Mouse (Mus musculus): Measurements from ENCODE around the gene Uck2. TPM values are rescaled to one million over a fixed set of nuclear protein-coding genes. Genes with fewer than 3 reads are reported as not detected.
A peak's percentile ranks its signal among the peaks of the same experiment; 100 is the strongest.

The Uck2 gene
- total RNA-seq, 2 experiments from 2014 or later: 66.6 to 71.5 TPM

- DNase-seq (ENCODE audit: low spot score in 2 of 2): peak; percentile 35 to 40
Measured at GRCm38 (mm10) chr1:167284258-167284836, 773 bp downstream of the Uck2 start.

DNA sequence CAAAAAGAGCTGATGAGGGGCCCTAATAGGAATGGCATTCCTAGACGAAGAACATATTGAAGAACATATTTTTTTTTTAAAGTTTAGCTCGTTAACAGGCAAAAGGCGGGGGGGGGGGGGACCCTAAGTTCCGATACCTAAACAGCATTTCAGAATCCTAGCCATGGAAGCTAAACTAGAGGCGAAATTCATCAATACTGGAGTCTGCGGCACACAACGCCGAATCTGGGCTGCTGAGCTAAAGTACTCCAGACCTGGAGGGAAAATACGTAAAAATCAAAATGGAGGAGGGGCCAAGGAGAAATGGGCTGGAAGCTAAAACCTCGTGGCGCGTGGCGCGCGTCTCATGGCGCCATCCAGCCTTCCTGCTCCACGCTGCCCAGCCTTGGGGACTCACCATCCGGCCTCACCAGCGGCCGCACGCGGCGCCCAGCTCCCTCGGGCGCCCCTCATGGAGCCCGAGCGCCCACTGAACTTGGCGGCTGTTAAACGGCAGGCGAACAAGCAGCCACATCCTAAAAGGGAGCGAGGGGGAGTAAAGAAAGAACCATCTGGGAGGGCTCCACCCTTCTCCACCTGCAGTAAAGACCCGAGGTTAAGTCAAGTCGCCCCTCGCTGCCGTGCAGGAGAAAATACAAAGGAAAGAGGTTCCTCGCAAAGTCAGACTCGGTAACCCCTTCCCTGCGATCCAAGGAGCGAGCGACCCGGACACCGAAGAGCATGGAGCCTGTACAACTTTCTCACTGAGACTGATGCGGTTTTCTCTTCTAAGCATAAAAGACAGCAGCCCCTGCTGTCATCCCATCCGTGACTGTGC, 1.5 kb downstream of the Uck2 start:
- peak in 1 of 2 experiments; percentile 20 for DNase-seq (ENCODE audit: low spot score in 2 of 2)

- no peak for DNase-seq (ENCODE audit: low spot score in 2 of 2)
Measured at GRCm38 (mm10) chr1:167282768-167283167, 2.4 kb downstream of the Uck2 start.

DNA sequence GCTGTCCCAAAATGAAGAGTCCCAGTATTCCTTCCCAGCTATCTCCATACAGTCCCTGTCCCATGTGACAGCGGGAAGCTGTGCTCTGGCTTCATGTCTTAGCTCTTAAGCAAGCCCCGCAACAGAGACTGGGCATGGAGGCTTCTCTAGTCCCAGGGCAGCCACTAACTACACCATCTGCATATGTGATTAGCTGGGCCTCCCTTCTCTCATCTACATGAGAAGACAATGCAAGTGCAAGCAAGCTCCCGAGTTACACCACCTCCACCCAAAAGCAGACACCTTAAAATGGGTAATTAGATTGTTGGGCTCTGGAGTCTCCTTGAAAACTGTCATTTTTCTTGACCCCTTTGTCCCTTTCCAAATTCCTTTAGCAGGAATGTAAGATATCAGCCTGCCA, 3.0 kb downstream of the Uck2 start:
- DNase-seq (ENCODE audit: low spot score in 2 of 2): no peak

DNA sequence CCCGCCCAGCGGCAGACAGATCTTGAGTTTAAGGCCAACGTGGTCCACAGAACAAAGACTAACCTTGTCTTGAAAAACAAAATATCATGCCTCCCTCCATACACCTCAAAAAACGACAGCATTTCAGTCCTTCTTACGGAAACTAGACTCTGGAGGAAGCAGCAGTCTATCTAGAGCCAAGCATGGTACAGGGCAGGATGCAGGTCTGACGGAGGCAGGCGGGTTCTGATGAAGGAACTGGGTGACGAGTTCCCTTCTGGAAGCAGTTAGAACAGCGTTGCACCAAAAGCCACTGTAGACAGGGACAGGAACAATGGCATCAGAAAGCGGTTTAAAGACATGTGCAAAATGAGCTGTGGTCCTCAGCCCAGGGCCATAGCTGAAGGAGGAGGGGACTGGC, 5.1 kb downstream of the Uck2 start:
- no peak for DNase-seq (ENCODE audit: low spot score in 2 of 2)

DNA sequence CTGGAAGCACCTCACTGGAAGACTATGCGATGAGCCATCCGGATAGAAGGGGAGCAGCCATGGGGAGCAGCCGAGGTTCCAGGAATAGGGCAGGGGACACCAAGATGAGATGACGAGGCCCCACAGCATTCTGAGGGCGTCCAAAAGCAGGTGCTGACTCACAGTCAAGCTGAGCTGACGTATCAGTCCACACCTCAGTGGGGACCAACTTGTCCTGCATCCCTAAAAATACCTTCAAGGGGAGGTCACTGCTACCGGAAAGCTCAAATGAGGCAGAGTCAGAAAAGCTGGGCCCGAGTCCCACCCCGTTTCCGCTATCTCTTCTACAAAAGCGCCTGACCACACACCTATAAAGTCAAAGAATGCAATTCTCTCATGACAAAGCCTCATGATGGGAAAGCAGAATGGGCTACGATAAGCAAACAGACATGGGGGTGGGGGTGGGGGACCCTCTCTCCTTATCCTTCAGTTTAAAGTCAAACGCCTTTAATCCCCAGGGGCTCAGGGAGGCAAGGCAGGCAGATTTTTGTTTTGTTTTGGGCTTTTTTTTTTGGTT, 5.9 kb downstream of the Uck2 start:
- DNase-seq (ENCODE audit: low spot score in 2 of 2): no peak

DNA sequence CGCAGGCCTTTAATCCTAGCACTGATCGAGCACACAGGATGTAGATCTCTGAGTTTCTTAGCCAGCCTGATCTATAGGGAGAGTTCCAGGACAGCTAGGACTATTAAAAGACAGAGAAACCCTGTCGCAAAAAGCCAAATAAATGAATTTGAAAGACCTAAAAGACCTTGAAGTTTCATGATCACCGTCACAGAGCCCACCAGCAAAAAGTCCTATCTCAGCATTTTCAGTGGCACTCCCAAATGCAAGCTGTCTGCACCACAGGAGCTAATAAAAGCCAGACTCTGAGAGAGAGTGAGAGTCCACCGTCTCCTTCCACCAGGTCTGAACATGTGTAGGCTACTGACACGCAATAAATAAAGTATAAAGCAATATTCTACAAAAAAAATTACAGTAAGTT, 6.7 kb downstream of the Uck2 start:
- DNase-seq (ENCODE audit: low spot score in 2 of 2): no peak

GRCm38 (mm10) chr1:167274646-167275390, 10.3 kb downstream of the Uck2 start:
- DNase-seq (ENCODE audit: low spot score in 2 of 2): no peak

GRCm38 (mm10) chr1:167273380-167274163, 11.5 kb downstream of the Uck2 start:
- no peak for DNase-seq (ENCODE audit: low spot score in 2 of 2)

DNA sequence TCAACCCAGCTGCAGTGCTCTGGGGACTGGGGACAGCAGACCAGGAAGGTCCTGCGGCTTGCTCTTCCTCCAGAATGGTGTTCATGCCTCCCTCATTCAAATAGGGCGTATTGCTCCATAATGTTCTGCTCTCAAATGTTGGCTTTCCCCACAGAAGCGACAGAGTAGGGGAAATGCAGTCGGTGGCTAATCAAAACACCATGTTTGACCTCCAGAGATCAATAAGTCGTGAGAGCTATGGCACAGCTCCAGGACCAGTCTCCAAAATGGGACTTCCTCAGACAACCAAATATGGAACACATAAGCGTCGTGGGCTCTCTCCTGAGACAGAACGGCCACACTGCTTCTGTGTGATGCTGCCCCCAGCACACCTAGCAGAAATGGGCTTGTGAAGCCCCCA, 13.3 kb downstream of the Uck2 start:
- DNase-seq (ENCODE audit: low spot score in 2 of 2): no peak

DNA sequence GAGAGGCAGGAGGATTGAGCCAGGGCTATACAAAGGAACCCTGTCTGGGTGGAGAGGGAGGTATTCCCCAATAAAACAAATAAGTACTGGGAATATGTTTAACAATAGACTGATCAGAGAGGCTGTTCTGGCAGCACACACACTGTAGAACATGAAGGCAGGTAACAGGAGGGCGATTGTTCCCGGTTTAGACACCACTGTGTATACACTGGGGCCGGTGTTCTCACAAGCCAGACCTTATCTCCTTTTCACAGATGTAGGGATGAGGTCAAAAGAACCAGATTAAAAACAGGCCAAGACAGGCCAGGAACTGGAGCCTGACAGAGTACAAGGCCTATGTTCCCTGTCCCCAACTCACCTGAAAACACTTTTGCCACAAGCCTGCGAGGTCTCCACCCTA, 13.8 kb downstream of the Uck2 start:
- DNase-seq (ENCODE audit: low spot score in 2 of 2): no peak

DNA sequence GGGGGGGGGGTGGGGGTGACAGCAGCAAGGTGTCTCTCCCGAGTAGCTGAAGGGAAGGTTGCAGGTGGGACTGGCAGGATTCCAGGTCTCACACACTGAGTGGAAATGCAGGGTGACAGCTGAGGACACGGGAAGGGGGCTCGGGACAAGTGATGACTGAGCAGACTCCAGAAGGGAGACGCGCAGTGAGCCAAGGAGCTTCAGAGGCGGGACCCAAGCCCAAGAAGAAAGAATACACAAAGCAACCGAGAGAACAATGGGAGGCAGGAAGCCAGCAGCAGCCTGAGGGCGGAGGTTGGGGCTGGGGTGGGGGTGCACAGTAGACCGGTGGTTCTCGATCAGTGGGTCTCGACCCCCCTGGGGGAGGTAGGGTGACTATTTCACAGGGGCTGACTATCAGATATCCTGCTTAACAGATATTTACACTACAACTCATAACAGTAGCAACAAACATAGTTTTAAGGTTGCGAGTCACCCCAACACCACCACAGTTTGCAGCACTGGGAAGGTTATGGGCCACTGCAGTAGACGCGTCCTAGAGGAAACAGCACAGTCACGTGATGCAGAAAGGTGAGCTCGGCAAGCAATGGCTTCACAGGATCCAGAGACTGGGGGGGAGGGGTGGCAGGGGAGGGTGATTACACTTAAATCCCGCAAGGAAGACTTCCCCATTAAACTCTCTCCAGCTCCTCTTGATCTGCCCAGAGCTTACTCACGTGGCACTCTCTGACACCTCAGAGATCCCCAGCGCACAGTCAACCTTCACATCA, 14.6 kb downstream of the Uck2 start:
- no peak for DNase-seq (ENCODE audit: low spot score in 2 of 2)

DNA sequence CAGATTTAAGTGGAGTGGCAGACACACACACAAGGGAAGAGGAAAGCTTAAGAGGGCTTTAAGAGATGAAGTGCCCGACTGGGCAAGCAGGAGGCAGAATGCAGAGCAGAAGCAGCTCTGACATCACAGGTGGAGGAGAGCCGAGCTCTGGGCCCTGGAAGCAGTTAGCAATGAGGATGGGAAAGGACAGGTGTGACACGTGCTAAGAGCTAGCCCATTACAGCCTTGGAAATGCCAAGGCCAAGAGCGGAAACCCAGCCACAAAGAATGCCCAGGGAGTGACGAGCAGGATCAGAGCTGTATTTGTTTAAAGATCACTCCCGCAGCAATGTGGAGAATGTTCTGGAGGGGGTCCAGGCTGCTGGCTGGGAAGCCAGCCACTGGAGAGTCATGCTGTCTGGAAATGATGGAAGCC, 15.3 kb downstream of the Uck2 start:
- peak in 1 of 2 experiments; percentile 20 for DNase-seq (ENCODE audit: low spot score in 2 of 2)

DNA sequence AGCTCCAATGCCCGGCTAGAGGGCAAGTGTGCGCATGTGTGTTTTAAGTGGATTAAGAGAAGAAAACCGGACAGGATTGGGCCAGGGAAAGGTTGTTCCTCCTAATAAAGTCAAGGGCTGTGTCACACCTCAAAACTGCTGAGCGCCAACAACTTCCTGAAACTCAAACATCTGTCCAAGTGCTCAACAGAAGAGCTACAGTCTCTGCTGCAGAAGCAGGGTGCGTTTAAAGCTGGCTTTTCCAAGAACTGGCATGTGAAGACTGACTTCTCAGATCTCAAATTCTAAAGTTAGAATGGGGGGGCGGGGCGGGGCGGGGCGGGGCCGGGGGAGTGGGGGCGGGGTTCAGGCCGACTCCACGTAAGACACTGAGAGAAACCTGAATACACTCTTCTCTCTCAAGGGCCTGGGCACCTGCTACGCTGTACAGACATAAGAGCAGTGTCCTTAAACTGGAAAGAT, 15.7 kb downstream of the Uck2 start:
- DNase-seq (ENCODE audit: low spot score in 2 of 2): no peak

GRCm38 (mm10) chr1:167268360-167269063, 16.6 kb downstream of the Uck2 start:
- DNase-seq (ENCODE audit: low spot score in 2 of 2): no peak

GRCm38 (mm10) chr1:167266720-167267119, 18.4 kb downstream of the Uck2 start:
- no peak for DNase-seq (ENCODE audit: low spot score in 2 of 2)

DNA sequence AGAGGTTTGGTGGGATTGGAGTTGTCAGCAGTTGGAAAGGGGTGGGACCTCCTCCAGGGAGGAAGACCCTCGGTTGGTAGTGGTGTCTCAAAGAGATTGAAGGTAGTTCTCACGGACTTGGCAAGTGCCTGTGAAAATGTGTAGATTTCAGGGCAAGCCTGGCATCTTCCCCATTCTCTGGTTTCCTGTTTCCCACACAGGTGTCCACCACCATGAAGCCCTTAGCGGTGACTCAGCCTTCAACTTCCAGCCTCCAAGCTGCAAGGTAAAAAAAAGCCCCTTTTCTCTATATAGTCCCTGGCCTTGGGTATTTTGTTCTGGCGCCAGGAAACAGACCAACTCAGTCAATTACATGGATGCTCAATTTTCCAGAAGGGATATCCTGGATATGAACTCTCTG, 19.8 kb downstream of the Uck2 start:
- no peak for DNase-seq (ENCODE audit: low spot score in 2 of 2)

- no peak for DNase-seq (ENCODE audit: low spot score in 2 of 2)
Measured at GRCm38 (mm10) chr1:167262489-167263041, 22.6 kb downstream of the Uck2 start.

DNA sequence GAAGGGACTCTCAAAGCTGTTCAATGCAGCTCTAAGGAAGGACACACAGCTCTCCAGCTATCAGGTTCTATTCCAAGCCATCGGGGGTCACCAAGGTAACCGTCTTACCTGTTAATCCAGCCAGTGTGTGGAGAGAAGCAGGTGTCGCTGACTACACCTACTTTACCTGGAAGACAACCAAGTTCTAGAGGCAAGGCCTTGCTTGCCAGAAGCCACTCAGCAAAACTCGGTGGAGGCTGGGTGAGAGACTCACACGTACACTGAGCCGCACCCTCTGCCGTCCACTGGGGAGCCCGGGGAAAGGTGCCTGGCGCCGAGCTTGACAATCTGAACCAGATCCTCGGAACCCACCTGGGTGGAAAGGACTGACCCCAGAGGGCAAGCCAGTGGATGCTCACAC, 23.4 kb downstream of the Uck2 start:
- no peak for DNase-seq (ENCODE audit: low spot score in 2 of 2)

All from adrenal gland, postnatal 4 days (tissue).